Mouse (Mus musculus): ENCODE measurements at regions not wholly inside any gene's neighbourhood (a gene's known extent, or its start where the extent isn't known, plus 50 kb on each side); places are given as distances from the start of the nearest gene placed in this dataset.

DNA sequence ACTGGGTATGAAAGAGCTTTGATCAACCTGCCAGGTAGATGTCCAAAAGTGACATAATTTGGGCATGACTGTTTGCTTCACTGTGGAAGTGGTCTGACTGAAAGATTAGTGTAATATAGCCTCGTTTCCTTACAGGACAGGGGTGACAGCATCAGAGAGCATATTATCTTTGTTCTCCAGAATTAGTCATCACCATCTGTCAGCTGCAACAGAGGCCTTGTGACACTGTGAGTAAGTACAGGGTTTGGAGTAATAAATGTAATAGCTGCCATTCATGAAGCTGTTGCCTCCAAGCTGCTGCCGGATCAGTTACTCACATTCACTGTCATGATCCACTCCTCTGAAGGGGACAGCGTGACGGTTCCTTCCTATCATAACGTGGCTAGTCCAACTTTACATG, 254.4 kb upstream of the Plpp4 start:
- Histone ChIP-seq H3K36me3 (ENCODE audit: control insufficient read depth, insufficient read depth) (no peaks in the 10 kb centered on the region), H3K4me2 (ENCODE audit: low read length) (no peak overlapping the region), H3K27me3 (replicated peaks; ENCODE audit: control insufficient read depth, insufficient read depth, low read length) (no peaks in the 10 kb centered on the region), H3K27ac (ENCODE audit: low read length) (no peak overlapping the region), H3K9ac (replicated peaks; ENCODE audit: low read depth, low read length) (no peak overlapping the region), H3K9me3 (ENCODE audit: control insufficient read depth, low read length) (no peaks in the 10 kb centered on the region), H3K4me3 (replicated peaks; ENCODE audit: low read length) (no peak overlapping the region), H3K4me1 (replicated peaks; ENCODE audit: control insufficient read depth, insufficient read depth, low read length) (no peaks in the 10 kb centered on the region)
- 70% methylated on average over 5 of the region's 5 CpGs for WGBS
- ATAC-seq = no peak; the same call in 1 of the 2 replicates

DNA sequence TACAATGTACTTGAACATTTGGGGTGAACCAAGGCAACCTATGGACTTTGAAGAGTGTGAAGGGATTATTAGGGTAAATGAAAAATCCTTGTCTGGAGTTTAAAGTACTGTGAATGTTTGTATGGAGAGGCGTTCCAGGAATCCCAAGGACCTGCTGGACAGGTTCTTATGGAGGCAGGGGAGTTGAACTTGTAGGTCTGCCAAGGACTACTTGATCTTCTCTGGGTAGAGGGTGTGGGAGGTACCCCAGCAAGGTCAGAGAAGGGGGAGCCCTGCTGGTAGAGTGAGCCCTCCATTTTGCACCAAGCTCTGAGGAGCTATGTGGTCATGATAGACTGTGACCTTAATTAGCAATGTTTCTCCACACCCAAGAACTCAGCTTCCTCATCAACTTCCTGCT, 253.7 kb upstream of the Plpp4 start:
- Histone ChIP-seq H3K27ac (ENCODE audit: low read length) (no peak overlapping the region), H3K4me1 (replicated peaks; ENCODE audit: control insufficient read depth, insufficient read depth, low read length) (no peaks in the 10 kb centered on the region), H3K9ac (replicated peaks; ENCODE audit: low read depth, low read length) (no peak overlapping the region), H3K27me3 (replicated peaks; ENCODE audit: control insufficient read depth, insufficient read depth, low read length) (no peaks in the 10 kb centered on the region), H3K36me3 (ENCODE audit: control insufficient read depth, insufficient read depth) (no peaks in the 10 kb centered on the region), H3K4me3 (replicated peaks; ENCODE audit: low read length) (no peak overlapping the region), H3K4me2 (ENCODE audit: low read length) (no peak overlapping the region), H3K9me3 (ENCODE audit: control insufficient read depth, low read length) (no peaks in the 10 kb centered on the region)
- ATAC-seq = no peak
- 96% methylated on average over 1 of the region's 1 CpGs for WGBS

- H3K27me3 ChIP-seq (replicated peaks; ENCODE audit: control insufficient read depth, insufficient read depth, low read length) = no peaks in the 10 kb centered on the region
- no peaks in the 10 kb centered on the region for H3K4me1 ChIP-seq (replicated peaks; ENCODE audit: control insufficient read depth, insufficient read depth, low read length)
- no peak overlapping the region for H3K4me3 ChIP-seq (replicated peaks; ENCODE audit: low read length)
- no peaks in the 10 kb centered on the region for H3K36me3 ChIP-seq (ENCODE audit: control insufficient read depth, insufficient read depth)
- no peak for ATAC-seq
- no peaks in the 10 kb centered on the region for H3K9me3 ChIP-seq (ENCODE audit: control insufficient read depth, low read length)
- H3K9ac ChIP-seq (replicated peaks; ENCODE audit: low read depth, low read length) = no peak overlapping the region
- no peak overlapping the region for H3K27ac ChIP-seq (ENCODE audit: low read length)
- WGBS = 84% methylated on average over 6 of the region's 6 CpGs
- H3K4me2 ChIP-seq (ENCODE audit: low read length) = no peak overlapping the region
These were observed 240.5 kb upstream of the Plpp4 start for GRCm38 (mm10) chr7:129016353-129016752.

GRCm38 (mm10) chr7:129027116-129027515, 229.7 kb upstream of the Plpp4 start:
- H3K9ac ChIP-seq (replicated peaks; ENCODE audit: low read depth, low read length) = no peak overlapping the region
- no peaks in the 10 kb centered on the region for H3K27me3 ChIP-seq (replicated peaks; ENCODE audit: control insufficient read depth, insufficient read depth, low read length)
- no peak for ATAC-seq
- no peaks in the 10 kb centered on the region for H3K9me3 ChIP-seq (ENCODE audit: control insufficient read depth, low read length)
- WGBS = 69% methylated on average over 2 of the region's 2 CpGs
- H3K36me3 ChIP-seq (ENCODE audit: control insufficient read depth, insufficient read depth) = no peaks in the 10 kb centered on the region
- no peak overlapping the region for H3K4me2 ChIP-seq (ENCODE audit: low read length)
- no peak overlapping the region for H3K4me3 ChIP-seq (replicated peaks; ENCODE audit: low read length)
- H3K27ac ChIP-seq (ENCODE audit: low read length) = no peak overlapping the region
- no peaks in the 10 kb centered on the region for H3K4me1 ChIP-seq (replicated peaks; ENCODE audit: control insufficient read depth, insufficient read depth, low read length)

DNA sequence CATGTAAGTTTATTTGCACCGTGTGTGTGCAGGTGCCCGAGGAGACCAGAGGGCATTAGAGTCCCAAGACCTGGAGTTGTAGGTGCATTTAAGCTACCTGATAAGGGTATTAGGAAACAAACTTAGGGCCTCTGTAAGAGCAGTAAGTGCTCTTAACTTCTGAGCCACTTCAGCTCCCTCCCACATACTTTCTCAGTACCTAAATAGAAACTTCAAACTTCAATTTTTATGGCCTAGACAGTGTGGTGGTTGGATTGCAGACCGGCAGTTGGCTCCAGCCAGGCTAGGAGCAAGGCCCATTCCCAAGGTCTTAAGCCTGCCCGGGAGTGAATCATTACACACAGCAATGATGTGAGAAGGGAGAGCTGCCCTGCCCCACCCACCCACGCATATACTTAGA, 208.8 kb upstream of the Plpp4 start:
- no peaks in the 10 kb centered on the region for H3K9me3 ChIP-seq (ENCODE audit: control insufficient read depth, low read length)
- no peak for ATAC-seq
- no peaks in the 10 kb centered on the region for H3K27me3 ChIP-seq (replicated peaks; ENCODE audit: control insufficient read depth, insufficient read depth, low read length)
- H3K36me3 ChIP-seq (ENCODE audit: control insufficient read depth, insufficient read depth) = no peaks in the 10 kb centered on the region
- no peak overlapping the region for H3K4me3 ChIP-seq (replicated peaks; ENCODE audit: low read length)
- no peak overlapping the region for H3K4me2 ChIP-seq (ENCODE audit: low read length)
- WGBS = 81% methylated on average over 5 of the region's 5 CpGs
- H3K9ac ChIP-seq (replicated peaks; ENCODE audit: low read depth, low read length) = no peak overlapping the region
- no peak overlapping the region for H3K27ac ChIP-seq (ENCODE audit: low read length)
- 0 out of 2 replicates have a peak, but pooled peaks cover 2% of the 10 kb centered on the region for H3K4me1 ChIP-seq (replicated peaks; ENCODE audit: control insufficient read depth, insufficient read depth, low read length)

- no peak overlapping the region for H3K4me2 ChIP-seq (ENCODE audit: low read length)
- WGBS = 76% methylated on average over 4 of the region's 4 CpGs
- no peak for ATAC-seq
These were observed 207.1 kb upstream of the Plpp4 start for GRCm38 (mm10) chr7:129049726-129050125.

GRCm38 (mm10) chr7:129050675-129051074, 206.2 kb upstream of the Plpp4 start:
- Histone ChIP-seq H3K4me2 (ENCODE audit: low read length) (no peak overlapping the region), H3K9me3 (ENCODE audit: control insufficient read depth, low read length) (no peaks in the 10 kb centered on the region), H3K27me3 (replicated peaks; ENCODE audit: control insufficient read depth, insufficient read depth, low read length) (no peaks in the 10 kb centered on the region), H3K4me3 (replicated peaks; ENCODE audit: low read length) (no peak overlapping the region), H3K4me1 (replicated peaks; ENCODE audit: control insufficient read depth, insufficient read depth, low read length) (0 out of 2 replicates have a peak, but pooled peaks cover 2% of the 10 kb centered on the region), H3K27ac (ENCODE audit: low read length) (no peak overlapping the region), H3K9ac (replicated peaks; ENCODE audit: low read depth, low read length) (no peak overlapping the region), H3K36me3 (ENCODE audit: control insufficient read depth, insufficient read depth) (no peaks in the 10 kb centered on the region)
- WGBS = 84% methylated on average over 1 of the region's 1 CpGs
- ATAC-seq = no peak

More at GRCm38 (mm10) chr7:129049726-129050125, 207.1 kb upstream of the Plpp4 start:
- Histone ChIP-seq H3K4me1 (replicated peaks; ENCODE audit: control insufficient read depth, insufficient read depth, low read length) (0 out of 2 replicates have a peak, but pooled peaks cover 2% of the 10 kb centered on the region), H3K27ac (ENCODE audit: low read length) (no peak overlapping the region), H3K9me3 (ENCODE audit: control insufficient read depth, low read length) (no peaks in the 10 kb centered on the region), H3K4me3 (replicated peaks; ENCODE audit: low read length) (no peak overlapping the region), H3K9ac (replicated peaks; ENCODE audit: low read depth, low read length) (no peak overlapping the region), H3K27me3 (replicated peaks; ENCODE audit: control insufficient read depth, insufficient read depth, low read length) (no peaks in the 10 kb centered on the region), H3K36me3 (ENCODE audit: control insufficient read depth, insufficient read depth) (no peaks in the 10 kb centered on the region)

DNA sequence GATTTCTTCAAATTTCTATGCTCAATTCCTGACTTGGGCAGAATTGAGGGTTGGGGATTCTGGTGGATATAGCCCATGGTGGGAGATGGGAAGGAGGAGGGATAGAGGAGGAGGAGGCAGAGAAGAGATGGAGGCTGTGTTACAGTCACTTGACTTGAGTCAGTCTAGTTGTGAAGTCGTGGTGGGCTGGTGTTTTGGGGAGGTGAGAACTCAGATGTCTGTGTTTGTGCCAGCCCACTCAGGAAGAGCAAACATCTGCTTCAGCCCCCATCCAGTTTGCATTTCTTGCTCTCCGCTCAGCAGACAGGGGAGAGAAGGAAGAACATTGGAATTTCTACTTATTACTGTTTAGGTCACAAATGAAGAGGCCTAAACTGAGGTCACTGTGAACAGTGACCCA, 189.9 kb upstream of the Plpp4 start:
- Histone ChIP-seq H3K9me3 (ENCODE audit: control insufficient read depth, low read length) (no peaks in the 10 kb centered on the region), H3K4me2 (ENCODE audit: low read length) (no peak overlapping the region), H3K36me3 (ENCODE audit: control insufficient read depth, insufficient read depth) (no peaks in the 10 kb centered on the region), H3K4me3 (replicated peaks; ENCODE audit: low read length) (no peak overlapping the region), H3K27ac (ENCODE audit: low read length) (no peak overlapping the region), H3K27me3 (replicated peaks; ENCODE audit: control insufficient read depth, insufficient read depth, low read length) (no peaks in the 10 kb centered on the region), H3K9ac (replicated peaks; ENCODE audit: low read depth, low read length) (no peak overlapping the region), H3K4me1 (replicated peaks; ENCODE audit: control insufficient read depth, insufficient read depth, low read length) (no peaks in the 10 kb centered on the region)
- ATAC-seq = no peak
- 97% methylated on average over 2 of the region's 2 CpGs for WGBS

DNA sequence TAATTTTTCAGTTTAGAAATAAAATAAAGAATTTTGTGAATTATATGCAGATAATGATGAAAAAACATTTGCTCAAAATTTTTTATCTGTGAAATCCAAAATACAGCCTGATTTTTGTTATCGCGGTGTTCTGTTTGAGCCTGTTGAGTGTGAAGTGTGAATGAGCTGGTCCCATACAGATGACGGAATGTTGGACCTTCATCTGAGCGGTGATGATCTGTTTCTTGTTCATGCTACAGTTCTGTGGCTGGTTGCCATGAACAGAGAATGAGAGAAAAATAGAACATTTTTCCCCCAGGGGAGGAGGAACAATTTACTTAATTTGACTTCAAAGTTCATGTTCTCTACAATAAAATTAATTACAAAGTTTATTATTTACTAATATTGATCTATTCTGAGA, 188.7 kb upstream of the Plpp4 start:
- Histone ChIP-seq H3K9ac (replicated peaks; ENCODE audit: low read depth, low read length) (no peak overlapping the region), H3K27ac (ENCODE audit: low read length) (no peak overlapping the region), H3K9me3 (ENCODE audit: control insufficient read depth, low read length) (no peaks in the 10 kb centered on the region), H3K4me3 (replicated peaks; ENCODE audit: low read length) (no peak overlapping the region), H3K36me3 (ENCODE audit: control insufficient read depth, insufficient read depth) (no peaks in the 10 kb centered on the region), H3K4me1 (replicated peaks; ENCODE audit: control insufficient read depth, insufficient read depth, low read length) (no peaks in the 10 kb centered on the region), H3K4me2 (ENCODE audit: low read length) (no peak overlapping the region), H3K27me3 (replicated peaks; ENCODE audit: control insufficient read depth, insufficient read depth, low read length) (no peaks in the 10 kb centered on the region)
- WGBS = 84% methylated on average over 4 of the region's 4 CpGs
- ATAC-seq = no peak

- 71% methylated on average over 6 of the region's 6 CpGs for WGBS
- ATAC-seq = no peak
These were observed 177.0 kb upstream of the Plpp4 start for GRCm38 (mm10) chr7:129079786-129080185.

More at GRCm38 (mm10) chr7:129079786-129080185, 177.0 kb upstream of the Plpp4 start:
- H3K9me3 ChIP-seq (ENCODE audit: control insufficient read depth, low read length) = no peaks in the 10 kb centered on the region
- H3K27ac ChIP-seq (ENCODE audit: low read length) = no peak overlapping the region
- H3K4me3 ChIP-seq (replicated peaks; ENCODE audit: low read length) = no peak overlapping the region
- no peak overlapping the region for H3K4me2 ChIP-seq (ENCODE audit: low read length)
- no peaks in the 10 kb centered on the region for H3K36me3 ChIP-seq (ENCODE audit: control insufficient read depth, insufficient read depth)
- H3K9ac ChIP-seq (replicated peaks; ENCODE audit: low read depth, low read length) = no peak overlapping the region
- no peaks in the 10 kb centered on the region for H3K4me1 ChIP-seq (replicated peaks; ENCODE audit: control insufficient read depth, insufficient read depth, low read length)
- H3K27me3 ChIP-seq (replicated peaks; ENCODE audit: control insufficient read depth, insufficient read depth, low read length) = no peaks in the 10 kb centered on the region

All from forebrain, embryonic 16.5 days (tissue).